Mouse (Mus musculus) bone marrow macrophage, adult 2 months (primary cell): ENCODE results near the gene Cdsn.

ENCODE experiments used
- CTCF ChIP-seq: IDR thresholded peaks from 2 replicates; pipeline ENCODE4 v1.5.1; 2012; ENCODE audit warnings: low read depth, mild to moderate bottlenecking, low read length, moderate library complexity
- POLR2A ChIP-seq: IDR thresholded peaks from 2 replicates; pipeline ENCODE4 v1.6.1; 2012; ENCODE audit warnings: mild to moderate bottlenecking, low read depth, low read length, borderline replicate concordance

DNA sequence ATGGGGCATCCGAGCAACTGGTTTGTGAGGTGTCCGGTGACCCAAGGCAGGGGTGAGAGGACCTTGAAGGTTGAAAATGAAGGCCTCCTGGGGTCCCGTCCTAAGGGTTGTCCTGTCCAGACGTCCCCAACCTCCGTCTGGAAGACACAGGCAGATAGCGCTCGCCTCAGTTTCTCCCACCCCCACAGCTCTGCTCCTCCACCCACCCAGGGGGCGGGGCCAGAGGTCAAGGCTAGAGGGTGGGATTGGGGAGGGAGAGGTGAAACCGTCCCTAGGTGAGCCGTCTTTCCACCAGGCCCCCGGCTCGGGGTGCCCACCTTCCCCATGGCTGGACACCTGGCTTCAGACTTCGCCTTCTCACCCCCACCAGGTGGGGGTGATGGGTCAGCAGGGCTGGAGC, 46.2 kb upstream of the Cdsn start, which contains the start of gene Pou5f1:
- TF ChIP-seq POLR2A (no peak), CTCF (no peak)
